Mouse (Mus musculus) CH12.LX (cell line): ENCODE data around the gene Slc22a20. TPM values are rescaled to one million over a fixed set of nuclear protein-coding genes. Genes with fewer than 3 reads are reported as not detected.

Experiments
- DNase-seq: peaks from one replicate; pipeline ENCODE4 v3.0.0-alpha.2; 2013; ENCODE audit errors: extremely low read depth
- H3K27ac ChIP-seq: 2 replicates; pipeline ENCODE4 v1.5.1; 2012; ENCODE audit warnings: low read depth, mild to moderate bottlenecking, control low read depth, moderate library complexity; ENCODE audit not compliant: insufficient read depth
- H3K27me3 ChIP-seq: replicated peaks from 2 replicates; pipeline ENCODE3; 2012; ENCODE audit warnings: inconsistent platforms
- H3K36me3 ChIP-seq, 2 experiments: replicated peaks in 1 of 2; 2 replicates each; pipeline versions ENCODE3 to v1.6.1; 2012; ENCODE audit warnings: inconsistent platforms in 1 of 2, low read length in 1 of 2, mild to moderate bottlenecking in 1 of 2, mixed read lengths in 1 of 2, moderate library complexity in 1 of 2; ENCODE audit not compliant: control insufficient read depth in 1 of 2, insufficient read depth in 1 of 2
- H3K4me1 ChIP-seq, 2 experiments: 2 replicates each; pipeline ENCODE4 v1.6.1; 2012; ENCODE audit warnings: inconsistent platforms in 1 of 2, moderate library complexity in 1 of 2; ENCODE audit not compliant: insufficient read depth in 2 of 2, control insufficient read depth in 1 of 2
- H3K4me2 ChIP-seq: 2 replicates; pipeline ENCODE4 v1.6.1; 2012; ENCODE audit warnings: low read depth, mild to moderate bottlenecking, control low read depth; ENCODE audit not compliant: poor library complexity, insufficient read depth, severe bottlenecking
- H3K4me3 ChIP-seq, 3 experiments: fragments of 150-350 bp in 1 of 3; sonication (generic) in 1 of 3; replicated peaks in 1 of 3; 2 replicates each; pipeline versions ENCODE3 to v1.5.1; 2011 to 2012; ENCODE audit warnings: low read depth in 2 of 3, low read length in 2 of 3, mild to moderate bottlenecking in 2 of 3, moderate library complexity in 2 of 3, control low read depth in 1 of 3, improper control_type of control experiment in 1 of 3, inconsistent platforms in 1 of 3, mixed read lengths in 1 of 3; ENCODE audit not compliant: poor library complexity in 1 of 3
- H3K79me2 ChIP-seq: replicated peaks from 2 replicates; pipeline ENCODE4 v1.6.1; 2012; ENCODE audit warnings: mild to moderate bottlenecking, moderate library complexity; ENCODE audit not compliant: control insufficient read depth, poor library complexity, insufficient read depth, severe bottlenecking; ENCODE audit errors: extremely low read depth
- H3K9ac ChIP-seq: 2 replicates; pipeline ENCODE4 v1.6.1; 2012; ENCODE audit warnings: low read depth, mild to moderate bottlenecking, control low read depth, moderate library complexity; ENCODE audit not compliant: insufficient read depth
- H3K9me3 ChIP-seq: replicated peaks from 2 replicates; pipeline ENCODE3; 2012; ENCODE audit warnings: low read length, inconsistent platforms, mixed read lengths
- CHD2 ChIP-seq: IDR thresholded peaks from 2 replicates; pipeline ENCODE4 v1.6.1; 2011; ENCODE audit warnings: low read length, improper control_type of control experiment
- CTCF ChIP-seq, 2 experiments: IDR thresholded peaks in 1 of 2; conservative IDR thresholded peaks in 1 of 2; 2 replicates each; pipeline ENCODE4 v1.5.1; 2011 to 2012; ENCODE audit warnings: low read depth in 2 of 2, low read length in 2 of 2, improper control_type of control experiment in 1 of 2, inconsistent platforms in 1 of 2, mild to moderate bottlenecking in 1 of 2, moderate library complexity in 1 of 2
- E2F4 ChIP-seq: IDR thresholded peaks from 2 replicates; pipeline ENCODE4 v1.6.1; 2011; ENCODE audit warnings: low read depth, low read length, improper control_type of control experiment; ENCODE audit not compliant: insufficient replicate concordance
- ELF1 ChIP-seq: IDR thresholded peaks from 2 replicates; pipeline ENCODE4 v1.6.1; 2014; ENCODE audit warnings: low read depth, mild to moderate bottlenecking, inconsistent platforms, low read length, improper control_type of control experiment
- EP300 ChIP-seq: IDR thresholded peaks from 2 replicates; pipeline ENCODE4 v1.6.1; 2011; ENCODE audit warnings: low read length, improper control_type of control experiment
- HCFC1 ChIP-seq: IDR thresholded peaks from 2 replicates; pipeline ENCODE4 v1.6.1; 2012; ENCODE audit warnings: low read depth, mild to moderate bottlenecking, inconsistent platforms, low read length, improper control_type of control experiment
- IRF4 ChIP-seq: IDR thresholded peaks from 2 replicates; pipeline ENCODE4 v1.6.1; 2014; ENCODE audit warnings: low read depth, mild to moderate bottlenecking, inconsistent platforms, low read length, improper control_type of control experiment
- JUND ChIP-seq: conservative IDR thresholded peaks from 2 replicates; pipeline ENCODE4 v1.6.1; 2011; ENCODE audit warnings: low read depth, low read length, improper control_type of control experiment
- KAT2A ChIP-seq: IDR thresholded peaks from 2 replicates; pipeline ENCODE4 v1.6.1; 2012; ENCODE audit warnings: low read length, improper control_type of control experiment, inconsistent platforms; ENCODE audit not compliant: insufficient replicate concordance
- MAFK ChIP-seq: IDR thresholded peaks from 2 replicates; pipeline ENCODE4 v1.6.1; 2011; ENCODE audit warnings: low read length, improper control_type of control experiment; ENCODE audit not compliant: insufficient replicate concordance
- MAZ ChIP-seq: IDR thresholded peaks from 2 replicates; pipeline ENCODE4 v1.6.1; 2012; ENCODE audit warnings: low read depth, mild to moderate bottlenecking, inconsistent platforms, low read length, improper control_type of control experiment, moderate library complexity
- MEF2A ChIP-seq: IDR thresholded peaks from 2 replicates; pipeline ENCODE4 v1.6.1; 2014; ENCODE audit warnings: low read depth, mild to moderate bottlenecking, inconsistent platforms, low read length, improper control_type of control experiment, borderline replicate concordance
- MXI1 ChIP-seq: IDR thresholded peaks from 2 replicates; pipeline ENCODE4 v1.6.1; 2011; ENCODE audit warnings: mild to moderate bottlenecking, low read depth, low read length, improper control_type of control experiment
- MYC ChIP-seq: IDR thresholded peaks from 2 replicates; pipeline ENCODE4 v1.6.1; 2011; ENCODE audit warnings: low read depth, mild to moderate bottlenecking, improper control_type of control experiment, low read length
- NELFE ChIP-seq: IDR thresholded peaks from 2 replicates; pipeline ENCODE4 v1.6.1; 2011; ENCODE audit warnings: low read depth, low read length, improper control_type of control experiment
- POLR2A ChIP-seq: IDR thresholded peaks from 2 replicates; pipeline ENCODE4 v1.6.1; 2011; ENCODE audit warnings: low read depth, mild to moderate bottlenecking, improper control_type of control experiment, low read length
- RAD21 ChIP-seq: IDR thresholded peaks from 2 replicates; pipeline ENCODE4 v1.6.1; 2011; ENCODE audit warnings: low read depth, mild to moderate bottlenecking, low read length, improper control_type of control experiment, moderate library complexity
- RCOR1 ChIP-seq: conservative IDR thresholded peaks from 2 replicates; pipeline ENCODE4 v1.6.1; 2012; ENCODE audit warnings: low read depth, mild to moderate bottlenecking, inconsistent platforms, low read length, improper control_type of control experiment
- SIN3A ChIP-seq: IDR thresholded peaks from 2 replicates; pipeline ENCODE4 v1.6.1; 2012; ENCODE audit warnings: low read length, improper control_type of control experiment, inconsistent platforms
- SMC3 ChIP-seq: IDR thresholded peaks from 2 replicates; pipeline ENCODE4 v1.6.1; 2011; ENCODE audit warnings: low read depth, low read length, improper control_type of control experiment
- TBP ChIP-seq: conservative IDR thresholded peaks from 2 replicates; pipeline ENCODE4 v1.6.1; 2011; ENCODE audit warnings: low read depth, low read length, improper control_type of control experiment
- TCF12 ChIP-seq: IDR thresholded peaks from 2 replicates; pipeline ENCODE4 v1.6.1; 2014; ENCODE audit warnings: low read depth, mild to moderate bottlenecking, inconsistent platforms, low read length, improper control_type of control experiment
- UBTF ChIP-seq: IDR thresholded peaks from 2 replicates; pipeline ENCODE4 v1.6.1; 2012; ENCODE audit warnings: low read depth, mild to moderate bottlenecking, inconsistent platforms, low read length, improper control_type of control experiment, moderate library complexity
- USF2 ChIP-seq: conservative IDR thresholded peaks from 2 replicates; pipeline ENCODE4 v1.6.1; 2011; ENCODE audit warnings: low read depth, low read length, improper control_type of control experiment
- dilution Hi-C: fragments of 300-500 bp; cut with MboI; formaldehyde crosslinking; loops from 2 replicates; pipeline ENCODE4 v1.14.3; 2020; ENCODE audit warnings: low sequenced_read_pairs; ENCODE audit not compliant: extremely low pct_unique_long_range_greater_than_20kb, extremely low pct_ligation_motif_present
- in situ Hi-C: fragments of 300-500 bp; cut with MboI; formaldehyde crosslinking; loops from 3 replicates; pipeline ENCODE4 v1.14.3; 2019; ENCODE audit warnings: low sequenced_read_pairs, low pct_ligation_motif_present, low pct_unique_long_range_greater_than_20kb, mixed read lengths
- polyA plus RNA-seq: library from polyadenylated mRNA; unstranded; fragments of >175 nt; gene quantifications from 2 replicates; pipeline ENCODE4 v1.2.1, GENCODE M21; 2012; ENCODE audit warnings: low read depth; ENCODE audit not compliant: insufficient read length
- total RNA-seq, 2 experiments: library from RNA; depleted of rRNA; stranded (reverse); fragments of 300-350 nt in 1 of 2; fragments of >200 nt in 1 of 2; gene quantifications; 2 replicates each; pipeline ENCODE4 v1.2.3; 2012 to 2014

Gene Slc22a20
- total and polyA plus RNA-seq, 3 experiments: not detected

- peaks cover 7% of the 10 kb centered on the region for H3K27me3 ChIP-seq
- H3K4me2 ChIP-seq: peak within 1 kb of the TSS; percentile 72
- peak; percentile 96 for DNase-seq
- H3K79me2 ChIP-seq: no peaks in the 10 kb centered on the region
- peak within 1 kb of the TSS; percentile 16 for H3K9ac ChIP-seq
- H3K36me3 ChIP-seq: no peaks in the 10 kb centered on the region
- no peak within 1 kb of the TSS for H3K27ac ChIP-seq
- TF ChIP-seq POLR2A: peak; percentile 19; the same call in 1 of the 2 replicates
- no peak for TF ChIP-seq EP300
- peaks cover 10 to 33% of the 10 kb centered on the region in 2 experiments for H3K4me1 ChIP-seq
- H3K9me3 ChIP-seq: no peaks in the 10 kb centered on the region
- dilution Hi-C loops (no loop called here), in situ Hi-C loops (loop anchor here (5.0 kb wide), 2 partner anchors 38 to 93 kb away; partner anchors contain the start of genes Capn1 and Pola2)
- peak within 1 kb of the TSS; percentile 46 to 54 (median 48) for H3K4me3 ChIP-seq
Measured at GRCm38 (mm10) chr19:5924713-5925093, 61.2 kb downstream of the Slc22a20 start, which contains the start of gene Cdc42ep2. Gene Cdc42ep2 (minus strand): TSS chr19:5924816.

DNA sequence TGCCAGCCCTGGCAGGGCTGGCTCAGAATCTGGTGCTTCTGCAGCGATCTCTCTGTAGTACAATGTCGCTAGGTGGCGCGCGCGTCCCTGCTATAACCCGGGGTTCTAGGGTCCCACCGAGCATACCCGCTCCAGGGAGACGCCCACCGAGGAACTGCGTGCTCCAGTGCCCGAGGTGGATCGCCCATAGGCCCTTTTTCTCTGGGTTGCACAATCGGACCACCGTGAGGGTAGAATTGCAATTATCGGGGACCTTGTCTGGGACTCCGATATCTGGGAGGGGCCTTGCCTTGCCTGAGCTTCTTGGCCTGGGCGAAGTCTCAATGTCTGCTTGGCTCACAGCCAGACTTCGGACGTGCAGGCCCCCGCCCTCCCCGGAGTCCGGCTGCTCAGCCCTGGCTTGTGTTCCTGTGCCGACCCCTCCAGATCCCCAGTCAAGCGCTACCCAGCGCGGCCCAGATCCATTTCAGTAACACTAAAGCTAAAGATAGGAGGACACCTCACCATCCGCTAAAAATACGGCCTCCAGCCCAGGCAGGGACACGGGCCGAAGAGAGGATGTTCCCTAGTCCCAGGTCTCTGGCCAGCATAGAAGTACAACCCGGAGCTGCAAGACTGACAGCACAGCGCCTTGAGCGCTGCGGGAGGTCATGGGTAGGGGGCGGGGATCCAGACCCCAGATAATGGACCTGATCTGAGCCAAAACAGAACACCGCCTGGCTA, 61.8 kb downstream of the Slc22a20 start:
- DNase-seq: peak; percentile 84
- Histone ChIP-seq H3K4me1 (peaks cover 5 to 28% of the 10 kb centered on the region in 2 experiments; a peak in 2 of 4 replicates), H3K36me3 (peaks cover 0 to under 1% of the 10 kb centered on the region in 2 experiments), H3K9ac (peak overlapping the region; percentile 16; the same call in 1 of the 2 replicates), H3K4me2 (peak overlapping the region; percentile 72)
- dilution Hi-C loops: no loop called here
- in situ Hi-C loops: loop anchor here (5.0 kb wide), 2 partner anchors 38 to 93 kb away; partner anchors contain the start of genes Capn1 and Pola2
- TF ChIP-seq RCOR1 (no peak), MXI1 (peak; percentile 75), MAZ (peak; percentile 61), USF2 (no peak), POLR2A (no peak), E2F4 (no peak), TCF12 (peak; percentile 44; the same call in 1 of the 2 replicates), UBTF (no peak), JUND (no peak), EP300 (no peak), CTCF (conservative IDR thresholded peaks at IDR 0.05 in 1 of 2, IDR thresholded peaks at IDR 0.05 in 1 of 2; ENCODE audit: low read depth in 2 of 2, low read length in 2 of 2) (peak; percentile 14 to 93; a peak in 2 of 4 replicates), SIN3A (peak; percentile 68), MAFK (no peak), HCFC1 (no peak), MYC (0 out of 2 replicates have a peak, but pooled peaks have one; percentile 10), NELFE (peak; percentile 51; the same call in 1 of the 2 replicates), IRF4 (peak; percentile 45; the same call in 1 of the 2 replicates), MEF2A (0 out of 2 replicates have a peak, but pooled peaks have one; percentile 28), CHD2 (0 out of 2 replicates have a peak, but pooled peaks have one; percentile 25), ELF1 (no peak), TBP (no peak), KAT2A (no peak), RAD21 (peak; percentile 83), SMC3 (peak; percentile 85)
- TF ChIP-seq, all 38 proteins: peak for 12
- no peak overlapping the region for H3K27ac ChIP-seq
- H3K27me3 ChIP-seq: peaks cover 7% of the 10 kb centered on the region
- H3K79me2 ChIP-seq: no peaks in the 10 kb centered on the region
- no peaks in the 10 kb centered on the region for H3K9me3 ChIP-seq
- H3K4me3 ChIP-seq: peak overlapping the region; percentile 46 to 54 (median 48)
